Mouse (Mus musculus) embryonic facial prominence, embryonic 11.5 days (tissue): ENCODE data around the gene Atp2c2. TPM values are rescaled to one million over a fixed set of nuclear protein-coding genes. Genes with fewer than 3 reads are reported as not detected.

Source experiments
- ATAC-seq: fragments of 200-750 bp; cut with Nextera tagmentation; replicated peaks from 2 replicates; pipeline ENCODE4 v1.8.0; 2017; ENCODE audit warnings: low read depth; ENCODE audit not compliant: insufficient number of reproducible peaks, low FRiP score, low TSS enrichment
- DNase-seq: peaks from one replicate; pipeline ENCODE4 v3.0.0-alpha.2; 2015; ENCODE audit warnings: low spot score
- H3K27ac ChIP-seq: fragments of 300-500 bp; sonication (generic); replicated peaks from 2 replicates; pipeline ENCODE4 v1.5.1; 2014; ENCODE audit warnings: mild to moderate bottlenecking, low read depth, low read length, control low read depth
- H3K27me3 ChIP-seq: fragments of 300-500 bp; sonication (generic); 2 replicates; pipeline ENCODE4 v1.6.1; 2014; ENCODE audit warnings: mild to moderate bottlenecking, low read length, moderate library complexity, mixed read lengths; ENCODE audit not compliant: control insufficient read depth, insufficient read depth
- H3K36me3 ChIP-seq: fragments of 300-500 bp; sonication (generic); replicated peaks from 2 replicates; pipeline ENCODE4 v1.6.1; 2014; ENCODE audit warnings: low read depth, mild to moderate bottlenecking, low read length, moderate library complexity, mixed read lengths; ENCODE audit not compliant: control insufficient read depth, insufficient read depth
- H3K4me1 ChIP-seq: fragments of 300-500 bp; sonication (generic); 2 replicates; pipeline ENCODE4 v1.6.1; 2014; ENCODE audit warnings: low read length, mixed read lengths; ENCODE audit not compliant: control insufficient read depth, insufficient read depth
- H3K4me2 ChIP-seq: fragments of 300-500 bp; sonication (generic); 2 replicates; pipeline ENCODE4 v1.6.1; 2014; ENCODE audit warnings: low read depth, mild to moderate bottlenecking, control low read depth, low read length, moderate library complexity
- H3K4me3 ChIP-seq: fragments of 300-500 bp; sonication (generic); 2 replicates; pipeline ENCODE4 v1.5.1; 2014; ENCODE audit warnings: low read depth, low read length, control low read depth
- H3K9ac ChIP-seq: fragments of 300-500 bp; sonication (generic); replicated peaks from 2 replicates; pipeline ENCODE4 v1.6.1; 2014; ENCODE audit warnings: mild to moderate bottlenecking, control low read depth, low read length
- H3K9me3 ChIP-seq: fragments of 300-500 bp; sonication (generic); replicated peaks from 2 replicates; pipeline ENCODE4 v1.6.1; 2016; ENCODE audit warnings: mild to moderate bottlenecking, low read length, inconsistent platforms, mixed read lengths; ENCODE audit not compliant: control insufficient read depth
- WGBS: fragments of 180-500 bp; shearing (Covaris S2); extraction: QIAGEN DNeasy Blood & Tissue Kit; methylation state at CpG from one replicate; pipeline ENCODE4 v1.1.7; 2014; 5-methylcytosine and 5-hydroxymethylcytosine counted together
- polyA plus RNA-seq: library from polyadenylated mRNA; unstranded; fragments of >200 nt; fragmentation: Nextera tagmentation; extraction: Ambion mirVana; gene quantifications from 2 replicates; pipeline ENCODE4 v1.2.1, GENCODE M21; 2014

Atp2c2 gene
- polyA plus RNA-seq, 1 experiment from 2014 or later: 1.3 TPM

GRCm38 (mm10) chr8:119783579-119783978, 83.8 kb downstream of the Atp2c2 start:
- Histone ChIP-seq H3K36me3 (no peaks in the 10 kb centered on the region), H3K27ac (no peak overlapping the region), H3K4me2 (no peak overlapping the region), H3K27me3 (no peaks in the 10 kb centered on the region), H3K9me3 (no peaks in the 10 kb centered on the region), H3K9ac (no peak overlapping the region), H3K4me1 (no peaks in the 10 kb centered on the region), H3K4me3 (no peak overlapping the region)
- ATAC-seq: no peak
- DNase-seq: no peak
- 82% methylated on average over 6 of the region's 6 CpGs for WGBS

- no peak for ATAC-seq
- Histone ChIP-seq H3K27me3 (no peaks in the 10 kb centered on the region), H3K27ac (no peak overlapping the region), H3K4me1 (no peaks in the 10 kb centered on the region), H3K9me3 (no peaks in the 10 kb centered on the region), H3K4me2 (no peak overlapping the region), H3K36me3 (no peaks in the 10 kb centered on the region), H3K9ac (no peak overlapping the region), H3K4me3 (no peak overlapping the region)
- WGBS: 55% methylated on average over 9 of the region's 9 CpGs
- no peak for DNase-seq
Measured at GRCm38 (mm10) chr8:119784141-119784574, 84.3 kb downstream of the Atp2c2 start.

GRCm38 (mm10) chr8:119784676-119785075, 84.9 kb downstream of the Atp2c2 start:
- Histone ChIP-seq H3K9ac (no peak overlapping the region), H3K4me3 (no peak overlapping the region), H3K9me3 (no peaks in the 10 kb centered on the region), H3K4me2 (no peak overlapping the region), H3K27ac (no peak overlapping the region), H3K4me1 (no peaks in the 10 kb centered on the region), H3K27me3 (no peaks in the 10 kb centered on the region), H3K36me3 (no peaks in the 10 kb centered on the region)
- DNase-seq (no peak), ATAC-seq (no peak)
- 65% methylated on average over 7 of the region's 7 CpGs for WGBS

GRCm38 (mm10) chr8:119785764-119786405, 86.1 kb downstream of the Atp2c2 start:
- WGBS: 48% methylated on average over 18 of the region's 18 CpGs
- Histone ChIP-seq H3K9me3 (no peaks in the 10 kb centered on the region), H3K4me3 (no peak overlapping the region), H3K9ac (no peak overlapping the region), H3K27me3 (no peaks in the 10 kb centered on the region), H3K4me2 (no peak overlapping the region), H3K36me3 (no peaks in the 10 kb centered on the region), H3K27ac (no peak overlapping the region), H3K4me1 (no peaks in the 10 kb centered on the region)
- ATAC-seq (peak; percentile 53), DNase-seq (no peak)

GRCm38 (mm10) chr8:119786871-119787270, 87.1 kb downstream of the Atp2c2 start:
- no peak overlapping the region for H3K27ac ChIP-seq
- H3K36me3 ChIP-seq: no peaks in the 10 kb centered on the region
- no peaks in the 10 kb centered on the region for H3K27me3 ChIP-seq
- H3K9me3 ChIP-seq: no peaks in the 10 kb centered on the region
- WGBS: 77% methylated on average over 3 of the region's 3 CpGs
- no peak for DNase-seq
- no peak overlapping the region for H3K4me3 ChIP-seq
- no peak overlapping the region for H3K4me2 ChIP-seq
- no peak overlapping the region for H3K9ac ChIP-seq
- no peaks in the 10 kb centered on the region for H3K4me1 ChIP-seq
- ATAC-seq: no peak

GRCm38 (mm10) chr8:119787341-119787740, 87.5 kb downstream of the Atp2c2 start:
- no peak overlapping the region for H3K4me2 ChIP-seq
- H3K4me3 ChIP-seq: no peak overlapping the region
- 40% methylated on average over 4 of the region's 4 CpGs for WGBS
- no peak overlapping the region for H3K9ac ChIP-seq
- H3K9me3 ChIP-seq: no peaks in the 10 kb centered on the region
- DNase-seq (no peak), ATAC-seq (no peak)
- no peaks in the 10 kb centered on the region for H3K27me3 ChIP-seq
- H3K36me3 ChIP-seq: no peaks in the 10 kb centered on the region
- H3K4me1 ChIP-seq: no peaks in the 10 kb centered on the region
- H3K27ac ChIP-seq: no peak overlapping the region

- no peaks in the 10 kb centered on the region for H3K9me3 ChIP-seq
- H3K9ac ChIP-seq: no peak overlapping the region
- 65% methylated on average over 9 of the region's 9 CpGs for WGBS
- no peak overlapping the region for H3K4me2 ChIP-seq
- no peaks in the 10 kb centered on the region for H3K36me3 ChIP-seq
- ATAC-seq: no peak
- no peaks in the 10 kb centered on the region for H3K4me1 ChIP-seq
- DNase-seq: no peak
- H3K27ac ChIP-seq: no peak overlapping the region
- no peaks in the 10 kb centered on the region for H3K27me3 ChIP-seq
- no peak overlapping the region for H3K4me3 ChIP-seq
Measured at GRCm38 (mm10) chr8:119788607-119789381, 89.0 kb downstream of the Atp2c2 start.

- Histone ChIP-seq H3K27me3 (no peaks in the 10 kb centered on the region), H3K36me3 (no peaks in the 10 kb centered on the region), H3K4me1 (no peaks in the 10 kb centered on the region), H3K9me3 (no peaks in the 10 kb centered on the region), H3K4me2 (no peak overlapping the region), H3K4me3 (no peak overlapping the region), H3K9ac (no peak overlapping the region), H3K27ac (no peak overlapping the region)
- ATAC-seq: no peak
- DNase-seq: no peak
- WGBS: 85% methylated on average over 7 of the region's 7 CpGs
Measured at GRCm38 (mm10) chr8:119789581-119789980, 89.8 kb downstream of the Atp2c2 start.
